Mouse (Mus musculus): ENCODE measurements around the gene Mill2. TPM values are rescaled to one million over a fixed set of nuclear protein-coding genes. Genes with fewer than 3 reads are reported as not detected.
"Not testable (repeated sequence)": the region's sequence is repeated elsewhere in the genome, so short reads cannot be mapped to it uniquely, and the experiment has no call there.

The Mill2 gene
- polyA plus RNA-seq, 1 experiment: 0.79 TPM

DNA sequence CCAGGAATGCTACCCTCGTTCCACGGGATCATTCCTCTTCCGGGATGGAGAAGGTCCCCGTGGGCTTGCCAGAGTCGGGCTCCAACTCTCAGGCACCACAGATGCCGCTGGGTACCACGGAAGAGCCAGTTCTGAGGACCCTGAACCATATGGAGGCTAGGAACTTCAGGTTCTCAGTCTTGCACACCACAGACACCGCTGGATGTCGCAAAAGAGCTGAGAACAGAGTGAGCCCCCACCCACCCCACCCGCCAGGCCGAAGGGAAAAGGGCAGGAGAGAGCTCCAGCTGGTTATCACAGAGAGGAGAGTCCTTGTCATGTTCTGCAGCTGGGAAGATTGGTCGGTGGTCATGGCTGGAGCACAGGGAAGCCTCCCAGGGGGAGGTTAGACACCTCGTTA lies 7.5 kb upstream of the Mill2 start:
- TF ChIP-seq FLI1 (IDR thresholded peaks at IDR 0.05; ENCODE audit: low read length) (no peak), GATA1 (IDR thresholded peaks at IDR 0.05; ENCODE audit: borderline replicate concordance, low read length) (no peak)
- H3K4me1 ChIP-seq: peaks cover 21% of the 10 kb centered on the region
- no peaks in the 10 kb centered on the region for H3K27me3 ChIP-seq (replicated peaks)
- no peak overlapping the region for H3K4me3 ChIP-seq (replicated peaks)
- H3K36me3 ChIP-seq (replicated peaks; ENCODE audit: low read length): no peaks in the 10 kb centered on the region
- peaks cover 5% of the 10 kb centered on the region for H3K9me3 ChIP-seq

DNA sequence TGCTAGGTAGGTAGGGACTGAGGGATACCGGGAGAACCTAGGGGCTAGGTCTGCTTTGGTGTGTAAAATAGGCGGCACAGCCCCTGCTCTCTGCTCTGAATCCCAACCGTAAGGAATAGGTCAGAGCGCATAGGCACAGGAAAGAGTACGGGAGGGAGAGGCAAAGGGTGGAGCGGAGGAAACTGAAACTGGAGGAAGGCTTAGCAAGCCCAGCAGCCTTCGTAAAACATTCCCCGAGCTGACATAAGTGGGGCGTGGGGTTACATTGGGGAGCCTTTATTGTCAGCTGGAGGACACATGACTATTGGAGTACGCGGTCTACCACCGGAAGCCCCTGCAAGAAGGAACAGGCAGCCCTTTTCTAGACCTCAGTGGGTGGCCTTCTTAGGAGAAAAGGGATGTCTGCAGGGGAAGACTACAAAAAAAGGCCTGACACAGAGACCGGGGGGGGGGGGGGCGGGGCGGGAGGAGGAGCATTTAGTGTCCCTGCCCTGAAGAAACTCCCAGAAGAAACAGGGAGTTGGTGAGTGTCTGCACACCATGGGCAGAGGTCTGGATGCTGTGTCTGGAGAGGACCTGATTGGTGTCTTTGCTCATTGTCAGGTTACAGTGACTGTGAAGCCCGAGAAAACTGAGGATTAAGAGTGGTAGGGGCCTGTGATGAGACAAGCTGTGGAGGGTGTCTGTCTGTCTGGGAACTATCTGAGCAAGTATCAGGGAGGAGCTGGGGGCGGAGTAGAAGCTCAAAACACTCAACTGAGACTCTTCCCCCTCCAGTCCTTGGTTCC lies 814 bp downstream of the Mill2 start:
- H3K27me3 ChIP-seq (replicated peaks): no peaks in the 10 kb centered on the region
- H3K9me3 ChIP-seq: peaks cover 10% of the 10 kb centered on the region
- TF ChIP-seq FLI1 (IDR thresholded peaks at IDR 0.05; ENCODE audit: low read length) (peak; percentile 55; the same call in 1 of the 2 replicates), GATA1 (IDR thresholded peaks at IDR 0.05; ENCODE audit: borderline replicate concordance, low read length) (no peak)
- H3K4me1 ChIP-seq: peaks cover 48% of the 10 kb centered on the region
- peaks cover 20% of the 10 kb centered on the region for H3K36me3 ChIP-seq (replicated peaks; ENCODE audit: low read length)
- peak overlapping the region; percentile 92 for H3K4me3 ChIP-seq (replicated peaks)

DNA sequence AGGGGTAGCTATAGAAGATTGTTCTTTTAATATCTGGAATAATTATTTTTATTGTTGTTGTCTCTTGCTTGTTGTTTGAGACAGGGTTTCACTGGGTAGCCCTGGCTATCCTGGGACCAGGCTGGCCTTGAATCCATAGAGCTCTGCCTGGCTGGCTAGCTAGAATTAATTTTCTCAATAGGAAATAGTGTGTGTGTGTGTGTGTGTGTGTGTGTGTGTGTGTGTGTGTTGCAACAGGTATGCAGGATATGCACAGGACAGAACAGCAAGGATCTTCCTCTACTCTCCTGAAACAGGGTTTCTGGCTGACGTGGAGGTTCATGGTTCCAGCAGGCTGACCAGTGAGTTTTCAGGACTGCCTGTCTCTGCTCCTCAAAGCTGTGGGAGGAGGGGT lies 1.4 kb downstream of the Mill2 start:
- no peak for TF ChIP-seq FLI1 (IDR thresholded peaks at IDR 0.05; ENCODE audit: low read length)
- no peak for TF ChIP-seq GATA1 (IDR thresholded peaks at IDR 0.05; ENCODE audit: borderline replicate concordance, low read length)
- H3K36me3 ChIP-seq (replicated peaks; ENCODE audit: low read length): peaks cover 20% of the 10 kb centered on the region
- H3K9me3 ChIP-seq: peaks cover 10% of the 10 kb centered on the region
- no peaks in the 10 kb centered on the region for H3K27me3 ChIP-seq (replicated peaks)
- peaks cover 50% of the 10 kb centered on the region for H3K4me1 ChIP-seq
- H3K4me3 ChIP-seq (replicated peaks): peak overlapping the region; percentile 92

DNA sequence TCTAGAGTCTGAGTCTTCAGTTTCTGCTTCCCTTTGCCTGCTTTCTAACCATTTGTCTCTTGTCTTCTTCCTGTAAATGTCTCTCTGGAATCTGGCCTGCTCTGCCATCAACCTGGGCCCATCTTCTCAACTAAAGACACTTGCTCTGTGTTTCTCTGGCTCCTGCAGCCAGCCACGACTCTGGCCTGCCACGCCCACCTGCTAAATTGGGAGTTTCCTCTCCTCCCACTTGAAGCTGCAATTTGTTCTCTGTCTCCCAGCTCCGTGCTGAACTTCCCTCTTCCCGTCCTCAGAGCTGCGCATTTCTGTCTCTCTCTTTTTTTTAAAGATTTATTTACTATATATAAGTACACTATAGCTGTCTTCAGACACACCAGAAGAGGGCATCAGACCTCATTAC lies 5.0 kb downstream of the Mill2 start:
- Histone ChIP-seq H3K36me3 (replicated peaks; ENCODE audit: low read length) (peaks cover 12% of the 10 kb centered on the region), H3K9me3 (no peaks in the 10 kb centered on the region), H3K4me1 (peaks cover 50% of the 10 kb centered on the region), H3K27me3 (replicated peaks) (no peaks in the 10 kb centered on the region), H3K4me3 (replicated peaks) (peak overlapping the region; percentile 42)
- TF ChIP-seq GATA1 (IDR thresholded peaks at IDR 0.05; ENCODE audit: borderline replicate concordance, low read length) (no peak), FLI1 (IDR thresholded peaks at IDR 0.05; ENCODE audit: low read length) (no peak)

DNA sequence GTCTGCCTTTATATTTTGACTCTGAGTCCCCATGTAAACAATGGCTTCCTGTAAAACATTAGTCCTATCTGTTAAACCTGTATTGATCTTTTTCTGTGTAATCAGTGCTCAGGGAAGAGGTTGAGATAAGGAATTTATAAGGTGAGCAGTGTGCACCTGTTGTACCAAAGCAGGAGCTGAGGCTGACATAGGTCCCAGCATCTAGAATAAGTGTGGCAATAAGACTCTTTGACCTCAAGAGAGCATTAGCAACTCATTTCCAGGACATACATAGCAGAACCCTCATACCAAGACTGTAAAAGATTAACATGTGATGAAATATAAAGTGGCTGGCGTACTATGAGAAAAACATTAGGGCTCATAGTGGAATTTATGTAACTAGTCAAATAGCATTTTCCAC lies 8.6 kb downstream of the Mill2 start:
- no peak for TF ChIP-seq GATA1 (IDR thresholded peaks at IDR 0.05; ENCODE audit: borderline replicate concordance, low read length)
- TF ChIP-seq FLI1 (IDR thresholded peaks at IDR 0.05; ENCODE audit: low read length): no peak
- Histone ChIP-seq H3K4me3 (replicated peaks) (no peak overlapping the region), H3K36me3 (replicated peaks; ENCODE audit: low read length) (no peaks in the 10 kb centered on the region), H3K4me1 (peaks cover 27% of the 10 kb centered on the region), H3K27me3 (replicated peaks) (no peaks in the 10 kb centered on the region), H3K9me3 (no peaks in the 10 kb centered on the region)

DNA sequence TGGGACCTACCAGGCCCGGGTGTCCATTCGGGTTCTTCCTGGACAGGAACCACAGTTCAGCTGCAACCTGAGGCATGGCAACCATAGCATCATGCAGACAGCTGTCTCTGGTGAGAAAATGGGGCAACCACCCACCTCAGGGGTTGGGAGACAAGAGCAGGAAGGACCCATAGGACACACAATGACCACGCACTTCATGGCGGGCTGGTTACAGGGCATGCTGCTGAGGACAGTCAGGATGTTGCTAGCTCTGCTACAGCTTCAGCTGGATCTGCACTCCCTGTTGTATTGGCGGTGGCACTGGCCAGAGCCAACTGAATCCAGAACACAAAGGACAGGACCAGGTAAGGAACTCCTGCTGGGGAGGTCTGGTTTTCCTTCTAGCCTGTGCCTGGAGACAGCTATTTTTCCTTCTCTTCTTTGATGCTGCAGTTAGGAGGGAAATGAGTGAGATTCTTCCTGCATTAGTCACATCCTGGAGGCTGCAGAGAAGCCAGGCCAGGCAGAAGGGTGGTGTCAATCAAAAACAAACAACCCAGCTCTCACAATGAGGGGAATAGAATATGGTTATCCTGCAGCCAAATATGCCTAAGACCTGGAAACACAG lies 18.6 kb downstream of the Mill2 start:
- peaks cover 29% of the 10 kb centered on the region for H3K4me1 ChIP-seq
- H3K36me3 ChIP-seq (replicated peaks; ENCODE audit: low read length): peaks cover 21% of the 10 kb centered on the region
- no peak overlapping the region for H3K4me3 ChIP-seq (replicated peaks)
- H3K27me3 ChIP-seq (replicated peaks): peaks cover 5% of the 10 kb centered on the region
- peaks cover 11% of the 10 kb centered on the region for H3K9me3 ChIP-seq
- TF ChIP-seq GATA1 (IDR thresholded peaks at IDR 0.05; ENCODE audit: borderline replicate concordance, low read length) (no peak), FLI1 (IDR thresholded peaks at IDR 0.05; ENCODE audit: low read length) (no peak)

DNA sequence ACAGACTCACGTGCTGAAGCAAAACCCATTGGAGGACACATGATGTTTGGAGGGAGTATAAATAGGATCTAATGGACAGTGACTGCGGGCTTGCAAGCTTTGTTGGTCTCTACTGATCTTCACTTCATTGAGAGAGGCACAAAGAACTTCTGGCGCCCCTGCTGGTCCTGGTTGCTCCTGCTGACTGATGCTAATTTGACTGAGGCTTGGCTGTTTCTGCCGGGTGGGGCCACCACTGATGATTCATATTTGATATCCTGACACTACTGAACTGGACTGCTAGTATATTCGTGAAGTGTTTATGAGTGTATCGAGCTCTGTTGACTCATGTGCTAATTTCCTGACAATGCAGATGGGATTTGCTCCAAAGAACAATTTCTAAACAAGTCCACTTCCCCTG lies 23.0 kb downstream of the Mill2 start:
- peaks cover 46% of the 10 kb centered on the region for H3K9me3 ChIP-seq
- H3K27me3 ChIP-seq (replicated peaks): peaks cover 3% of the 10 kb centered on the region
- no peak for TF ChIP-seq FLI1 (IDR thresholded peaks at IDR 0.05; ENCODE audit: low read length)
- no peak for TF ChIP-seq GATA1 (IDR thresholded peaks at IDR 0.05; ENCODE audit: borderline replicate concordance, low read length)
- H3K36me3 ChIP-seq (replicated peaks; ENCODE audit: low read length): peaks cover 31% of the 10 kb centered on the region
- H3K4me1 ChIP-seq: peaks cover 26% of the 10 kb centered on the region
- no peak overlapping the region for H3K4me3 ChIP-seq (replicated peaks)

DNA sequence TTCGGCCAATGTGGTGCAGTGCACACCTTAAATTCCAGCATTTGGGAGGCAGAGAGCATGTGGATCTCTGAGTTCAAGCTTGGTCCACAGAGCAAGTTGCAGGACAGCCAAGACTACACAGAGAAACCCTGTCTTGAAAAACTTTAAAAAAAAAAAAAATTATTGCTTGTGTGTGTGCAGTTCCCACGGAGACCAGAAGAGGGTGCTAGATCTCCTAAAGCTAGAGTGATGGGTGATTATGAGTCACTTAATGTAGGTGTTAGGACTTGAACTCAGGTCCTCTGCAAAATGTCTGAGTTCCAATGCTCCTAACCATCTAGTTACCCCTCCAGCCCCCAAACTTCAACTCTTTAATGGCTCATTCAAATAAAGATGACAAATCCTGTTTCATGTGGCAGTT lies 28.7 kb downstream of the Mill2 start:
- H3K4me3 ChIP-seq (replicated peaks): no peak overlapping the region
- peaks cover 13% of the 10 kb centered on the region for H3K36me3 ChIP-seq (replicated peaks; ENCODE audit: low read length)
- H3K9me3 ChIP-seq: peaks cover 38% of the 10 kb centered on the region
- peaks cover 3% of the 10 kb centered on the region for H3K27me3 ChIP-seq (replicated peaks)
- peaks cover 18% of the 10 kb centered on the region for H3K4me1 ChIP-seq
- TF ChIP-seq GATA1 (IDR thresholded peaks at IDR 0.05; ENCODE audit: borderline replicate concordance, low read length) (no peak), FLI1 (IDR thresholded peaks at IDR 0.05; ENCODE audit: low read length) (no peak)

DNA sequence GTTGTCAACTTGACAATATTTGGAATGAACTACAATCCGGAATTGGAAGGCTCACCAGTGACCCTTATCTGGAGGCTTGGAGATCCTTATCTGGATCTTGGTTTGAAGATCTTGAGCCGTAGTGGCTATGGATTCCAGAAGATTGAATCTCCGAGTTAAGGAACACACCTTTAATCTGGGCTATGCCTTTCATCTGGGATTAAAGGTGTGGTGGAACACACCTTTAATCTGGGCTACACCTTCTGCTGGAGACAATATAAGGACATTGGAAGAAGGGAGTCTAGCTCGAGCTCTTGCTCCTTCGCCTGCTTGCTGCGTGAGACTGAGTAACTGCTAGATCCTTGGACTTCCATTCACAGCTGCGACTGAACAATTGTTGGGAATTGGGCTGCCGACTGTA lies 31.3 kb downstream of the Mill2 start, which contains the start of gene Pglyrp1:
Pglyrp1 (plus strand) TSS at position 301 of the 400 bp plus-strand sequence.
- H3K9me3 ChIP-seq: peaks cover 15% of the 10 kb centered on the region
- not testable (repeated sequence) for H3K4me3 ChIP-seq (replicated peaks)

DNA sequence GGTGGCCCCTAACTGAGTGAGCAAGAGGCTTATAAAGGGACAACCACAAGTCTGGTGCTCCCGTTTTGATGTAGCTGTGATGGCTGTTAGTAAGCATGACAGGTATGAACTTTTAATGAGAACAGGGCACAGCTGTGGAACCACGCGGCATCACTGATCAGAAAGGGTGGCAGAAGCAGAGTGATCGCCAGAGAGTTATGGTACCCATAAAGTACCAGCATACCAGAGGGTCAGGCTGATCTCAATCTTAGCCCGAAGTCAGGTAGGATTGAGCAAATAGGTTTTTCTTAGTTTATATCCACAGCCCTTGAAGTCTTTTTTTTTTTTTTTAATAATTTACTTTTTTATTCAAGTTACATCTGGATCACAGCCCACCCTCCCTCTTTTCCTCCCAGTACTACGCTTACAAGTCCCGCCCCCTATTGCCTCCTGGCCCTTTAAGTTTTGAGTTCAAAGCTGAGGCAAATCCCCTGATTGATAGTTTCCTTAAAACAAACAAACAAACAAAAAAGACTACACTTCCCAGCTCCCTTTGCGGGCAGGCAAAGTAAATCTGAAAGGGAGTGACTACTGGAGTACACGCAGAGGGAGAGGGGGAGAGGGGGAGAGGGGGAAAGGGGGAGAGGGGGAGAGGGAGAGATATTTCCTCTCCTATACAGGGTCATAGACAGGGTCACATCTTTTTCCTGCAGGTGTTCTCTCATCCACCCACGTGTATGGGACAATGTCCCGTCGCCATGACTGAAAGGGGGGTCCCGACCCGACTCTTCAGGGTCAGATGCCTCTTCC lies 32.4 kb downstream of the Mill2 start:
- H3K4me3 ChIP-seq (replicated peaks): peak overlapping the region; percentile 91
- TF ChIP-seq FLI1 (IDR thresholded peaks at IDR 0.05; ENCODE audit: low read length): no peak
- peaks cover 8% of the 10 kb centered on the region for H3K9me3 ChIP-seq
- H3K36me3 ChIP-seq (replicated peaks; ENCODE audit: low read length): peaks cover 5% of the 10 kb centered on the region
- peaks cover 18% of the 10 kb centered on the region for H3K4me1 ChIP-seq
- peaks cover 6% of the 10 kb centered on the region for H3K27me3 ChIP-seq (replicated peaks)

More for the DNA sequence above, 31.3 kb downstream of the Mill2 start, which contains the start of gene Pglyrp1:
- H3K27me3 ChIP-seq (replicated peaks); H3K36me3 ChIP-seq (replicated peaks; ENCODE audit: low read length): not testable (repeated sequence)
- H3K4me1 ChIP-seq: peaks cover 18% of the 10 kb centered on the region

Data from megakaryocyte, embryonic 14.5 days (primary cell).